In genomic region chr15:15946280-15947110, GRCm38 (mm10) we compare ENCODE assay signal across 22 mouse cellular contexts.
"Had no signal": no experiment of that assay in that cellular context is flagged by ENCODE, and none has a peak within 500 bp of the region (broad histone marks: within the 10 kb centered on the region; RNA-seq: fewer than 3 reads in every experiment).

No protein-coding gene starts in this region.

- ATAC-seq: inflammation-experienced regulatory T-cells, adult 6 months; intestine, embryonic 16.5 days had no signal

- H3K4me1 ChIP-seq: liver, embryonic 13.5 days; stomach, embryonic 15.5 days had no signal

- H3K4me2 ChIP-seq: liver, embryonic 13.5 days; midbrain, embryonic 11.5 days; stomach, embryonic 15.5 days had no signal

- H3K9me3 ChIP-seq: liver, embryonic 13.5 days; stomach, embryonic 15.5 days had no signal

- H3K9ac ChIP-seq: liver, embryonic 13.5 days; stomach, embryonic 15.5 days had no signal

- H3K27me3 ChIP-seq: liver, embryonic 13.5 days; stomach, embryonic 15.5 days had no signal

- H3K4me3 ChIP-seq: left cerebral cortex, adult 2 months; liver, embryonic 13.5 days; stomach, embryonic 15.5 days had no signal

- DNase-seq: kidney, adult 18-20 months; kidney, adult 9 months; kidney, postnatal 25 days; layer of hippocampus, postnatal 36 days; left cerebral cortex, postnatal 4 days; liver, embryonic 13.5 days; lung, adult 2 months; lung, postnatal 14 days; lung, postnatal 4 days; midbrain, embryonic 14.5 days; retina, postnatal 1 day; right cerebral cortex, postnatal 25 days; spleen, adult 18-20 months; thymus, adult 2 months; thymus, postnatal 14 days; thymus, postnatal 4 days had no signal

- H3K27ac ChIP-seq: kidney, postnatal 0 days; left cerebral cortex, adult 2 months; liver, embryonic 13.5 days; stomach, embryonic 15.5 days had no signal

- H3K36me3 ChIP-seq: liver, embryonic 13.5 days; stomach, embryonic 15.5 days had no signal
